Mouse (Mus musculus): ENCODE results near the gene Epb41.

The Epb41 gene

GRCm38 (mm10) chr4:131921461-131922346 is 153.4 kb downstream of the Epb41 start, which contains the start of gene Tmem200b:
Gene Tmem200b (plus strand): TSS chr4:131921771.
- no peak for DNase-seq (ENCODE audit: low read depth, low spot score)

DNA sequence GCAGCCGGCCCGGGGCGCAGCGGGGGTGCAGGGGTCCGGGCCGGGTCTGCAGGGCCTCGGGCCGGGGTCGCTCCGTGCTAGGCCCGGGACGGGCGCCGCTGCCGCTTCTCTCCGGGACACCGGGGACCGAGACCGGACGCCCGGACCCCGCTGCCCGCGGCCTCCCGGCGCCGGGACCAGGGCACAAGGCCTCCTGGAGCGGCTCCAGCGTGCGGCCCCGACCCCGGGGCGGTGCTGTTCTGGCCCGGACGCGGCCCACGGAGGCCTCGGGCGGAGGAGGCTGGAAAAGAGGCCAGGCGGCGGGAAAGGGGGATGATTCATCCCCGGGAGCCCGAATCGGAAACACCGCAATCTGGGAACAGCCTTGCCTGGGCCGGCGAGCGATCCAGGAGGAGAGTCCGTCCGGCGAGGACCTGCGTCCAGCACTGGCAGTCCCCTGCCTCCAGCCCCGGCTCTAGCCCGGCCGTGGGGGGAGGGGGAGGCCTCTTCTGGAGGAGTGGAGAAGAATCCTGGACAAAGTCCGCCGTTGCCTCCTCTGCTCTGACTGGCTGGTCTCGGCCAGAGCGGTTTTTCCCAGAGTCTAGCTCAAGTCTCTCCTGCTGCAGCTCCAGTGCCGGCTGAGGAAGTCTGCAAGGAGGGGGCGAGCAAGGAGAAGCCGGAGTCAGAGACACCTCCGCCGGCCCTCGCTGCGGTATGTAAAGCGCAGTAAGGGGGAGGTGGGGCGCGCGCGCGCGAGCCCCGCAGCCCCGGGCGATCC is 154.3 kb downstream of the Epb41 start:
- DNase-seq (ENCODE audit: low read depth, low spot score) = no peak

DNA sequence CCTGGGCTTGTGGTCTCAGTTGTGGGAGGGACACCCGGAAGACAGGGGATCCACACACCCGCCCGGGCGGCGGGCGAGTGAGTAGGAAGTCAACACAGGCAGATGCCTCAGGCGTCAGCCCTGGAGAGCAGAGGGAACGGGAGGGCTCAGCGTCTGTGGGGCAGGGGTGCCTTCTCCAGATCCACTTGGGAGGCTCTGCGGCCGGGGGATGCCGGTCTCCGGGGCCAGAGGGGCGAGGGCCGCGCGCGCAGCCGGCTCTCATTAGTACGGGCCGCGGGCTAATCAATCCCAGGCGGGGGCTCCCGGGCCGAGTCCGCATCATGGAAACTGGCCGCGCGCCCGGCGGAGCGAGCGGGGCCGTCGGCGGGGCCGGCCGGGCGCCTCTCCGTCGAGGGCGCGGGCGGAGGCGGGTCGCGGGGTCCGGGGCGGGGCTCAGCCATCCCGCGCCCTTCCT is 155.0 kb downstream of the Epb41 start:
- DNase-seq (ENCODE audit: low read depth, low spot score) = no peak

GRCm38 (mm10) chr4:131919506-131920140 is 155.5 kb downstream of the Epb41 start:
- DNase-seq (ENCODE audit: low read depth, low spot score) = no peak

DNA sequence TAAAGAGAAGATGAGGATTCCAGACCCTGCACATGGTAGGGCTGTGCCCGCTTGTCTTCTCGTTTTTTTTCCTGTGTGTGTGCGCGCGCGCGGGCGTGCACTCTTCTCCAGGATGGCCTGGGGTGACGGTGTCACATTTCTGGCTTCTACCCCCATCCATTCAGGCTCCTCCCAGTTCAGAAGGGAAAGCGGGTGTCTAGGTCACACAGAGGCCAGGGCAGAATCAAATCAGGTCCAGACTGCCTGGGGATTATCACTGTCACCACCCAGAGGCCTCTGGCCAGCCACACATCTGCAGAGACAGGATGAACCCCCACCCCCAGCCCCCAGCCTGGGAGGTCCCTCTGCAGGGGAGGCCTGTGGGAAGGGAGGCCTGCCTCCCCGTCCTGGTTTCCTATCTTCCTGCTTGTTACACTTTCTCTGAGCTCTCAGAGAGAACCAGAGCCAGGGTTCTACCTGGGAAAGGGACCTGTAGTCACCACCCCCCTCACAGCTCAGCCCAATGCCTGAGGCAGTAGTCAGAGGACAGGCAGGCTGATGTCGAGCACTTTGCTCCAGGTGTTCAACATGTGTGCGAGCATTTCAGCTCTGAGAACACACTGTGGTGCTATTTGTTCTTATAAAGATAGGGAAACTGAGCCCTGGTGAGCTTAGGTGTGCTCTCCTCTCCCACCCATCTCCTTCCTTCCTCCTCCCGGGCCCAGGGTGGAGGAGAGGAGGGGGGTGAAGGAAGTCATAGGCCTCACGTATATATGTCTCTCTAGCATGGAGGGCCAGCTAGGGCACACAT is 156.2 kb downstream of the Epb41 start:
- no peak for DNase-seq (ENCODE audit: low read depth, low spot score)

DNA sequence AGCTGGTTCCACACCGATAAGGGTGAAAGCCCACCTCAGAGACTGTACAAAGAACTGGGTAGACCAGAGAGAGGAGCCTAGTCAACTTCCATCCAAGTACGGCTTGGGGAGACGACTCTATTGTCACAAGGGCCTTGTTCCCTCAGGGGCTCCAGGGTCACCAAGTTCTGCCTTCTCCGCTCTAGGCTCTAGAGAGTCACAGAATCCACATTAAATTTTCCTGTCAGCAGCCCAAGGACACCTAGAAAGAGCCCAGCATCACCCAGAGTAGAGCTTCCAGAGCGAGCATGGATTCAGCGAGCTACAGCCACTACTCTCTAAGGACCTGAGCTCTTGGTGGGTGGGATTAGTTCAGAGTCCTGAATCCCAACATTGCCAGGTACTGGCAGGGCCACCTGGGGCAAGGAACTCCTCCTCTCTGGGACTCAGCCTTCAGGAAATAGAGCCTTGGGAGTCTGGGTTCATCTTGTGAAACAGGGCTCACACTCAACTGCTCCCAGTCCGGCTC is 157.0 kb downstream of the Epb41 start:
- DNase-seq (ENCODE audit: low read depth, low spot score) = no peak

DNA sequence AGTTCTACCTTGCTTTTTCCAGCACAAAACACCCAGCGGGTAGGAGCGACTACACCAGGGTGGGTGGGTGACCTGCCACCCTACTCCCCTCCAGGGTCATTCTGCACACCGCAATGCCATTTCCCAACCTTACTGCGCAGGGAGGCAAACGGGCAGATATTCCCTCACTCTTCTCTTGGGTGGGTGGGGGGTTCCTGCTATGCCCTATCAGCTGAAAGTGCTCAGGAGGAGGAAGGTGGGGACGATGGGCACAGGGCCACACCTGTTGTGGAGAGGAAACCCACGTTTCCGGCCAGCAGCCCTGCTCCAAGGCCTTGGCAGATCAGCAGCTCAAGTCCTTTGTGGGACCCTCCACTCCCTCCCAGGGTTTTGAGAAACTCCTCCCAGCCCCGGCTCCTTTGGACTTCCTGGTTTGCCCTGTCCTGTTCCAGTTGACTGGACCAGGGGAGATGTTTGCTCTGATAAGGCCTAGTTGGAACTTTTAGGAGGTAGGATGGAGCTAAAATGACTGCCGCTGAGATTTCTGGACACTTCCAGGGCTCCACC is 158.0 kb downstream of the Epb41 start:
- DNase-seq (ENCODE audit: low read depth, low spot score) = no peak

GRCm38 (mm10) chr4:131916425-131916824 is 158.7 kb downstream of the Epb41 start:
- DNase-seq (ENCODE audit: low read depth, low spot score) = no peak

GRCm38 (mm10) chr4:131915821-131916328 is 159.2 kb downstream of the Epb41 start:
- no peak for DNase-seq (ENCODE audit: low read depth, low spot score)

DNA sequence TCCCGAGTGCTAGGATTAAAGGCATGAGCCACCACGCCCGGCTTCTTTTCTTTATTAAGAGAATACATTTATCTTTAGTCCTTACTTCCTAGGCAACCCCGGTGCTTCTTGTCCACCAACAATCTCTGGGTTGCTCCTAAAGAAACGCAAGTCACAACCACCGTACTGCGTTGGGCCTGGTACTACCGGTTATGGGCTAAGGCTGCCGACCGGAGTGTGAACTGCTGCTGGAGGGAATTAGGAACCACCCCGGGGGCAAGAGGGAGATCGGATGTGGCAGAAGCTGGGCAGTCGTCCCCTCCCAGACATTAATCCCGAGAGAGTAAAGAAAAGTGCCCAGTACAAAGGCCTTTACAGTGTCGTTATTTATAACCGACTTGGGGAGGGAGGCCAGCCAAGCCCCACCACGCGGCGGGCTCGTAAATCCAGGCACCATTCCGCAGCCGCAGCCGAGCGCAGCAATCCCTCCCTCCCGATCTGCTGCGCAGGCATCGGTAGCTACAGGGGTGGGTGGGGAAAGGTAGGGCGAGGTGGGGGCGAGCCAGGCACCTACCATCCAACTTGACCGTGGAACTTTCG is 160.1 kb downstream of the Epb41 start:
- no peak for DNase-seq (ENCODE audit: low read depth, low spot score)

GRCm38 (mm10) chr4:131914046-131914643 is 161.0 kb downstream of the Epb41 start:
- no peak for DNase-seq (ENCODE audit: low read depth, low spot score)

DNA sequence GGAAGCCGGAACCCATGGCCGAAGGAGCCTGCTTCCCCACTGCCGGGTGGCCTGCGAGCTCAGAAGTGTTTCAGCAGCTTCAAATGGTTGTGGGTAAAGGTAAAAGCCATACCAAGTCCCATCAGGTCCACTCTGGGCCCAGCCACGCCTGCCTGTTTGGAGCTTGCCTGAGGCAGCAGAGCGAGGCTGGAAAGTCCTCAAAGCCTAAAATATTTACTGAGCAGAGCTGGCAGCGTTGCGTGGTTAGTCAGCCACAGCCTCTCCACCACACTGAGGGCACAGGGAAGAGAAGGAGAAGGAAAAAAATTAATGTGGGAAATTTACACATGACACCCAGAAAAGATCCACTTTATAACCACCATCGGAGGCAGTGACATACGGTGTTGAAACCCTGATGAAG is 161.6 kb downstream of the Epb41 start:
- no peak for DNase-seq (ENCODE audit: low read depth, low spot score)

DNA sequence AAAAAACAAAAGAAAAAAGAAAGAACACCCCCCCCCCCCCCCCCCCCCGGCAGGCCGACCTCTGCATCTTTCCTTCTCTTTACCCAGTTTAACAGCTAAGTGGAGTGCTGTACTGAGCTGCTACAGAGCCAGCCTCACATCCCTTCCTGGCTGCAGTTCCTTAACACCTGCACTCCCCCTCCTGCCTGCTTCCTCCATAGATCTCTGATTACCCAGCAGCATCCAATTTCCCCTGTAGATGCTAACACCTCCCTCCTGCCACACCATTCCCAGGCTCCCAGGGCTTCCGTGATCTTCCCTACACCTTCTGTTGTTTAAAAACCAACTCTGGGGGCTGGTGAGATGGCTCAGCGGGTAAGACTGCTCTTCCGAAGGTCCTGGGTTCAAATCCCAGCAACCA is 163.6 kb downstream of the Epb41 start:
- no peak for DNase-seq (ENCODE audit: low read depth, low spot score)

DNA sequence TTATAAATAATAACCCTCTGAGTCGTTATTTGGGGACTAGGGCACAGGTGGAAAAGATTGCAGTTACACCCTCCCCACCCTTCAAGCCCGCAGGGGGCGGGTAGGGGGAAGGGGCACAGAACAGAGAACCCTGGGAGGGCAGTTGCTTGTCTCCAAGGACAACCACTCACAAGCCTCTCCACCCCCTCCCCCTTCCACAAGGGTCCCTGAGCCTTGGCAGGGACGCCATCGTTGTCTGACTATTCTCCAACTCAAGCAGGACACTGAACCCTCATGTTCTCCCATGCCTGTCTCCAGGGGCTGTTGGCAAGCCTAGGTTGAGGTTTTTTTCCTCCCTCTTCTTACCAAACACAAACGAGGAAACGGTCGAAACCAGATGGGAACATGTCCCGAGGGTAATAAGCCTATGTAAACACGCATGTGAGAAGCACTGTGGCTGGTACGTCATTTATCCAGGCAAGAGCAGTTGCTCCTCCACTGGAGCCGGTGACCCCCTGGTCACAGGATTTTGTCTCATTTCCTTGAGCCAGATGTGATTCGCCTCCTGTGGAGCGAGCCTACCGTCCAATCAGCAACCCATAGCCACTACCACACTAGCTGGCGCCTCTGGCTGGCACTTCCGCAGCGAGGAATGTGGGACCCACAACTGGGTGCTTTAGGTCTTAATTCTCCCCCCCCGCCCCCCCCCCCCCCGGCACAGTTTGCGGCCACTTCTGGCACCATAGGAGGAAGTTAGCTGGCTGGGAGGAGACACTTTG is 164.7 kb downstream of the Epb41 start:
- DNase-seq (ENCODE audit: low read depth, low spot score) = no peak

- DNase-seq (ENCODE audit: low read depth, low spot score) = no peak
Observed at GRCm38 (mm10) chr4:131907912-131908311, 167.2 kb downstream of the Epb41 start.

DNA sequence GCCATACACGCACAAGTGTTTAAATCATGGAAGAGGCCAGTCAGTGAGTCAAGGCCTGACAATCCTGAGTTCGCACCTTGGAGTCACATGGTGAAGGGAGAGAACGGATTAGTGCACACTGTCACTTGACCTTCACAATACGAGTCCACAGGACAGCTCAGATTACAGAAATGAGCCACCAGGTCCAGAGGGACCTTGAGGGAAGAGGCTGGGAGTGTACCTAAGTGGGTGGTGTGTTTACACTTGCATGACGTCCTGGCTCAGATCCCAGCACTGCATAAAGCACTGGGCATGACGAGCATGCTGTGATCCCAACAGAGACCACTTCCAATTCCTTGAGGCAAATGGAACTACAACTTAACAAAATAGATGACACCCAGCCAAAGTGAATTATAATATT is 168.7 kb downstream of the Epb41 start:
- no peak for DNase-seq (ENCODE audit: low read depth, low spot score)

DNA sequence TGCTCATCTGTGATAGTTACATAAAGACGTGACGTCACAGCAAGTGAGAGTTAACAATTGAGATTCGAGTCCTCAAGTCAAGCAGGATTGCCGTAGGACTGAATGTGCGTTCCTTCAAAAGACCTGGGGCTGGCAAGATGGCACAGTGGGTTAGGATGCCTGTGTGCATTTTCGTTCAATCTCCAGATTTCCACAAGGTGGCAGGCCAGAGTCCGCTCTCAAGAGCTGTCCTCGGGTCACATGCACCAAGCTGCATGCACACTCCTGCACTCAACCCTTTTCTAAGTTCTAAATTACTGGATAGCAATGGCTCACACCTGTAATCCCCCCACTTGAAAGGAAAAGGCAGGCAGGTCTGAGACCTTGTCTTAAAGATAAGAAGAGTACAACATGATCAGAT is 170.6 kb downstream of the Epb41 start:
- no peak for DNase-seq (ENCODE audit: low read depth, low spot score)

DNA sequence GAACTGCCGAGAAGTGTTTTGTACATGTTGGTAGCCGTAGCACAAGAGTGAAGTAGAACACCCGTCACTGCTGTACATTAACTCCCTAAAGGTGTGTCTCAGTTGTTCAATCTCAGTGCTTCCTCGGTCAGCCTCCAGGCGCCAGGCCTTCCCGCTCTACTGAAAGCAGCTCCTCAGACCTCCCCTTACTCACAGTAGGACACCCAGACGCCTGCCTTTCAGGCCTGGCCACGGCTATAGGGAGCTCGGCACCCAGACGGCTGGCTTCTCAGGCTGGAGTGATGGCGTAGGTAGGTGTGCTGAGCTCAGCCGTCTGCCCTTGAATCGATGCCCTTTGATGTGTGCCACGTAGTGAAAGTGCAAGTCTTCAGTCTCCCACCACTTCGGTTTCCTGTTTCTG is 174.0 kb downstream of the Epb41 start:
- no peak for DNase-seq (ENCODE audit: low read depth, low spot score)

- DNase-seq (ENCODE audit: low read depth, low spot score) = no peak
Observed at GRCm38 (mm10) chr4:131899180-131899554, 176.0 kb downstream of the Epb41 start.

Data from retina, adult 2 months (tissue).